Mouse (Mus musculus): ENCODE results near the gene Wdr63. TPM values are rescaled to one million over a fixed set of nuclear protein-coding genes. Genes with fewer than 3 reads are reported as not detected.

The Wdr63 gene
- total and polyA plus RNA-seq, 3 experiments: 0.53 TPM; not detected in 2

GRCm38 (mm10) chr3:146152348-146152747, 44.4 kb upstream of the Wdr63 start:
- Histone ChIP-seq H3K9ac (ENCODE audit: low read depth, low read length) (no peak overlapping the region), H3K4me3 (no peak overlapping the region), H3K27me3 (ENCODE audit: control insufficient read depth, insufficient read depth, low read length) (no peaks in the 10 kb centered on the region), H3K27ac (no peak overlapping the region), H3K79me2 (replicated peaks; ENCODE audit: control insufficient read depth, insufficient read depth, low read length) (no peaks in the 10 kb centered on the region), H3K36me3 (ENCODE audit: control insufficient read depth, insufficient read depth, low read length) (no peaks in the 10 kb centered on the region), H3K4me1 (ENCODE audit: control insufficient read depth, insufficient read depth, low read length) (no peaks in the 10 kb centered on the region)
- 82% methylated on average over 8 of the region's 8 CpGs for WGBS
- TF ChIP-seq CTCF (IDR thresholded peaks at IDR 0.05) (0 out of 2 replicates have a peak, but pooled peaks have one; percentile 5), POLR2A (IDR thresholded peaks at IDR 0.05; ENCODE audit: insufficient read depth, low read depth, low read length) (no peak), EP300 (IDR thresholded peaks at IDR 0.05; ENCODE audit: insufficient read depth, low read depth, low read length) (no peak)
- no peak for DNase-seq
- intact Hi-C loops (cut with DNase I): no loop called here

- intact Hi-C loops (cut with DNase I): no loop called here
- H3K36me3 ChIP-seq (ENCODE audit: control insufficient read depth, insufficient read depth, low read length): no peaks in the 10 kb centered on the region
- no peaks in the 10 kb centered on the region for H3K79me2 ChIP-seq (replicated peaks; ENCODE audit: control insufficient read depth, insufficient read depth, low read length)
- TF ChIP-seq CTCF (IDR thresholded peaks at IDR 0.05) (no peak), EP300 (IDR thresholded peaks at IDR 0.05; ENCODE audit: insufficient read depth, low read depth, low read length) (no peak), POLR2A (IDR thresholded peaks at IDR 0.05; ENCODE audit: insufficient read depth, low read depth, low read length) (no peak)
- WGBS: 93% methylated on average over 8 of the region's 8 CpGs
- no peaks in the 10 kb centered on the region for H3K4me1 ChIP-seq (ENCODE audit: control insufficient read depth, insufficient read depth, low read length)
- no peak overlapping the region for H3K27ac ChIP-seq
- H3K4me3 ChIP-seq: no peak overlapping the region
- no peaks in the 10 kb centered on the region for H3K27me3 ChIP-seq (ENCODE audit: control insufficient read depth, insufficient read depth, low read length)
- no peak for DNase-seq
- H3K9ac ChIP-seq (ENCODE audit: low read depth, low read length): no peak overlapping the region
These were observed 43.8 kb upstream of the Wdr63 start for GRCm38 (mm10) chr3:146151755-146152154.

- Histone ChIP-seq H3K4me1 (ENCODE audit: control insufficient read depth, insufficient read depth, low read length) (no peaks in the 10 kb centered on the region), H3K79me2 (replicated peaks; ENCODE audit: control insufficient read depth, insufficient read depth, low read length) (no peaks in the 10 kb centered on the region), H3K36me3 (ENCODE audit: control insufficient read depth, insufficient read depth, low read length) (no peaks in the 10 kb centered on the region), H3K27me3 (ENCODE audit: control insufficient read depth, insufficient read depth, low read length) (no peaks in the 10 kb centered on the region), H3K4me3 (no peak overlapping the region), H3K27ac (no peak overlapping the region), H3K9ac (ENCODE audit: low read depth, low read length) (no peak overlapping the region)
- WGBS: 96% methylated on average over 10 of the region's 10 CpGs
- TF ChIP-seq EP300 (IDR thresholded peaks at IDR 0.05; ENCODE audit: insufficient read depth, low read depth, low read length) (no peak), POLR2A (IDR thresholded peaks at IDR 0.05; ENCODE audit: insufficient read depth, low read depth, low read length) (no peak)
- no peak for DNase-seq
- intact Hi-C loops (cut with DNase I): no loop called here
These were observed 43.4 kb upstream of the Wdr63 start for GRCm38 (mm10) chr3:146151328-146151727.

- Histone ChIP-seq H3K4me1 (ENCODE audit: control insufficient read depth, insufficient read depth, low read length) (no peaks in the 10 kb centered on the region), H3K36me3 (ENCODE audit: control insufficient read depth, insufficient read depth, low read length) (no peaks in the 10 kb centered on the region), H3K79me2 (replicated peaks; ENCODE audit: control insufficient read depth, insufficient read depth, low read length) (no peaks in the 10 kb centered on the region), H3K27ac (no peak overlapping the region), H3K9ac (ENCODE audit: low read depth, low read length) (0 out of 2 replicates have a peak overlapping the region, but pooled peaks have one; percentile 14), H3K27me3 (ENCODE audit: control insufficient read depth, insufficient read depth, low read length) (no peaks in the 10 kb centered on the region), H3K4me3 (no peak overlapping the region)
- WGBS: 35% methylated on average over 11 of the region's 11 CpGs
- intact Hi-C loops (cut with DNase I): no loop called here
- DNase-seq: peak in 1 of 2 experiments; percentile 16
- no peak for TF ChIP-seq EP300 (IDR thresholded peaks at IDR 0.05; ENCODE audit: insufficient read depth, low read depth, low read length)
- no peak for TF ChIP-seq CTCF (IDR thresholded peaks at IDR 0.05)
- no peak for TF ChIP-seq POLR2A (IDR thresholded peaks at IDR 0.05; ENCODE audit: insufficient read depth, low read depth, low read length)
These were observed 42.6 kb upstream of the Wdr63 start for GRCm38 (mm10) chr3:146150560-146150959.

GRCm38 (mm10) chr3:146150058-146150400, 42.1 kb upstream of the Wdr63 start:
- no peak for TF ChIP-seq CTCF (IDR thresholded peaks at IDR 0.05)
- no peak for TF ChIP-seq EP300 (IDR thresholded peaks at IDR 0.05; ENCODE audit: insufficient read depth, low read depth, low read length)
- no peak for TF ChIP-seq POLR2A (IDR thresholded peaks at IDR 0.05; ENCODE audit: insufficient read depth, low read depth, low read length)
- Histone ChIP-seq H3K79me2 (replicated peaks; ENCODE audit: control insufficient read depth, insufficient read depth, low read length) (no peaks in the 10 kb centered on the region), H3K4me1 (ENCODE audit: control insufficient read depth, insufficient read depth, low read length) (no peaks in the 10 kb centered on the region), H3K4me3 (peak overlapping the region; percentile 25), H3K9ac (ENCODE audit: low read depth, low read length) (peak overlapping the region; percentile 49), H3K27ac (no peak overlapping the region), H3K27me3 (ENCODE audit: control insufficient read depth, insufficient read depth, low read length) (no peaks in the 10 kb centered on the region), H3K36me3 (ENCODE audit: control insufficient read depth, insufficient read depth, low read length) (no peaks in the 10 kb centered on the region)
- intact Hi-C loops (cut with DNase I): no loop called here
- DNase-seq: peak; percentile 62 to 65
- under 1% methylated on average over 26 of the region's 26 CpGs for WGBS

GRCm38 (mm10) chr3:146149156-146150057, 41.5 kb upstream of the Wdr63 start, which contains the start of gene Mcoln2:
Gene Mcoln2 (plus strand): TSS chr3:146149833.
- Histone ChIP-seq H3K4me3 (peak within 1 kb of the TSS; percentile 25), H3K4me1 (ENCODE audit: control insufficient read depth, insufficient read depth, low read length) (no peaks in the 10 kb centered on the region), H3K27me3 (ENCODE audit: control insufficient read depth, insufficient read depth, low read length) (no peaks in the 10 kb centered on the region), H3K27ac (no peak within 1 kb of the TSS), H3K9ac (ENCODE audit: low read depth, low read length) (peak within 1 kb of the TSS; percentile 49), H3K36me3 (ENCODE audit: control insufficient read depth, insufficient read depth, low read length) (no peaks in the 10 kb centered on the region), H3K79me2 (replicated peaks; ENCODE audit: control insufficient read depth, insufficient read depth, low read length) (no peaks in the 10 kb centered on the region)
- intact Hi-C loops (cut with DNase I): no loop called here
- peak in 1 of 2 experiments; percentile 30 for DNase-seq
- WGBS: 18% methylated on average over 32 of the region's 34 CpGs
- TF ChIP-seq POLR2A (IDR thresholded peaks at IDR 0.05; ENCODE audit: insufficient read depth, low read depth, low read length) (no peak), CTCF (IDR thresholded peaks at IDR 0.05) (no peak), EP300 (IDR thresholded peaks at IDR 0.05; ENCODE audit: insufficient read depth, low read depth, low read length) (no peak)

Measured in heart, adult 2 months (tissue).